Mouse (Mus musculus) cerebellum, adult 2 months (tissue): ENCODE results near the gene Prkg2.

Source experiments
- CTCF ChIP-seq: fragments of 200-500 bp; IDR thresholded peaks from 2 replicates; pipeline ENCODE4 v1.5.1; 2011; ENCODE audit warnings: low read depth, mild to moderate bottlenecking, control low read depth, low read length, moderate library complexity, borderline replicate concordance; ENCODE audit not compliant: insufficient read depth
- POLR2A ChIP-seq: fragments of 200-500 bp; IDR thresholded peaks from 2 replicates; pipeline ENCODE4 v1.6.1; 2011; ENCODE audit warnings: low read length, control low read depth, borderline replicate concordance; ENCODE audit not compliant: insufficient read depth

DNA sequence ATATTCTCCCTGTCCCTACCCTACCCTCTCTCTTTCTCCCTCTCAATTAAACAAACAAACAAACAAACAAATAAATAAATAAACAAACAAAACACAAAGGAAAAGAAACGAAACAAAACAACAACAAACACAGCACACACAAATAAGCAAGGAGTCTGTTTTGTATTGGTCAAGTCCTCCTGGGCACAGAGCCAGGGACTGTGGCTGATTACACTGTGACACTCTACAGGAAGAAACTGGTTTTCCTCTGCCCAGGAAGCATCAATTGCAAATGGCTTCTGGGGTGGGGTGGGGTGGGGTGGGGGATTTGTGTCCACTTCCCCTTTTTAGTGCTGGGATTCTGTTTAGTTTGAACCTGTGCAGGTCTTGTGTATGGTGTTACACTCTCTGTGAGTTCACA is 83.8 kb downstream of the Prkg2 start:
- TF ChIP-seq POLR2A (no peak), CTCF (no peak)
